Mouse (Mus musculus) neural tube, embryonic 10.5 days (tissue): ENCODE data around the gene 2310011J03Rik.
A peak's percentile ranks its signal among the peaks of the same experiment; 100 is the strongest.
"Not testable (repeated sequence)": the region's sequence is repeated elsewhere in the genome, so short reads cannot be mapped to it uniquely, and the experiment has no call there.

Experiments
- DNase-seq: peaks from one replicate; pipeline ENCODE4 v3.0.0-alpha.2; 2017; ENCODE audit warnings: low spot score; ENCODE audit errors: extremely low spot score

2310011J03Rik gene

DNA sequence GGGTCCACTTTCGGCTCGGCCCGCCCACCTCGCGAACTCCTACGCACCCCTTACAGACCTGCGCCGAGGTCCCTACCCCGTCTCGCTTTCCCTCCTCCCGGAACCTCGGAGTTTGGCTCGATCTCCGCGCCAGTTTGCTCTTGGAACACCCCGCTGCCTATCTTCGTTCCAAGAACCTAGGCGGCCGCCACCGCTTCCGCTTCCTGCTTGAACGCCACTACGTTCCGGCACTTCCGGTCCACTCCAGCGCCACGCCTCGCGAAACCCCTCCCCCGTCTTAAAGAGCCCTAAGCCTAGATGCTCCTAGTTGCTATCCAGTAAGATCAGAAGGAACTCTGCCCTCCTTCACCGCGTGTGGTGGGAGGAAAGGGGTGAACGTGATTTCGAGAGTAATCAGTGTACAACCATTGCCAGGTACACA is at the start of gene 2310011J03Rik:
TSS of gene 2310011J03Rik (minus strand) at position 198 of the 421 bp plus-strand sequence.
- DNase-seq = peak; percentile 88

DNA sequence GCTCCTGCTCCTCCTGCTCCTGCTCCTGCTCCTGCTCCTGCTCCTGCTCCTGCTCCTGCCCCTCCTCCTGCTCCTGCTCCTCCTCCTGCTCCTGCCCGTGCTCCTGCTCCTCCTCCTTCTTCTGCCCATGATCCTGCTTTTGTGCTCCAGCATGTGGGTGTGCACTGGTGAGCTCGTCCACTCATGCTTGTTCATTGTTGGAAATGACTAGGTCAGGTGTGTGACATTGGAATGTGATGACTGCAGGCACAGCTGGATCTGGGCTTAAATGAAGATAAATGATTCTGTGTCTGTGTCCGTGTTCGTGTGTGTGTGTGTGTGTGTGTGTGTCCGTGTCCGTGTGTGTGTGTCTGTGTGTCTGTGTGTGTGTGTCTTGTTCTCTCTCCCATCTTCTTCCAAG is 48.1 kb upstream of the 2310011J03Rik start:
- no peak for DNase-seq

DNA sequence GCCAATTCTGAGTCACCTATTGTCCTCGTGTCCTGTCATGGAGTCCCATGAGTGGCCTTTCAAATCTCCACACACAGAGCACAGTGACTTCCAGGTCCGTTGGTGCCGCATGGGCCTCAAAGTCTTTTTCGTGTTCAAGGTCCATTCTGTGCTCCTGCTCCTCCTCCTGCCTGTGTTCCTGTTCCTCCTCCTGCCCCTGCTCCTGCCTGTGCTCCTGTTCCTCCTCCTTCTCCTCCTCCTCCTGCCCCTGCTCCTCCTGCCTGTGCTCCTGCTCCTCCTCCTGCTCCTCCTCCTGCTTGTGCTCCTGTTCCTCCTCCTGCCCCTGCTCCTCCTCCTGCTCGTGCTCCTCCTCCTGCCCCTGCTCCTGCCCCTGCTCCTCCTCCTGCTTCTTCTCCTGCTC is 47.6 kb upstream of the 2310011J03Rik start:
- DNase-seq = no peak

DNA sequence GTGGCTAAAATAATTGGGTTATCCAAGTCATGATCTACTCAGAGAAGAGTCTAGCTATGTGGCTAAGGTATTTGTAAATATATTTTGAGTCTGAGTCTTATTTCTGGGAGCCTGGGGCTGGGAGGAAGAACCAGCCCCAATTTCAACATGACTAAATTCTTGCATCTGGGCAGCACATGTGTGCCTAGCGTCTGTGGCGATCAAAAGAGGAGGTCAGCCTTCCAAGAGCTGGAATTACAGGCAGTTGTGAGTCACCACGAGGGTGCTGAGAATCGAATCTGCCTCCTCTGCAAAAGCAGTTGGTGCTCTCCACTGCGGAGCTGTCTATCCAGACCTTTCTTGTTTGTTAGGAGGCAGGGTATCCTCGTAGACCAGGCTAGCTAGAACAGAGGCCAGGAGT is 45.4 kb upstream of the 2310011J03Rik start:
- no peak for DNase-seq

DNA sequence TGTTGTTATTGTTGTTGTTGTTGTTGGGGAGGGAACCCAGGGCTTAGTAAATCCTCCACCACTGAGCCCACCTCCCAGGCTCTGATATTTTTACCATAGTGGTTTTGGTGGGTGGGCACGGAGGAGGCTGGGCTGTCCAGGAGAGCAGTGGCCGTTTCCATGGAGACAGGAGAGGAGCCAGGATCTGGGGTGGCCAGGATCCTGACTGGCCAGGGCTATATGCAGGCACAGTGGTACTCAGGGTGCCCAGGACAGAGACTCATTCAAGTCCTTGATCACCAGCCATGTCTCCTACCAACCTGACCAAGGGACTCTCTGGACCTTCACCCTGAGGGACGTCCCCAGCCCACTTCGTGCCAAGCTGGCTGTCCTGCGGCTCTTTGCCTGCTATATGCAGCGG is 43.4 kb upstream of the 2310011J03Rik start:
- no peak for DNase-seq

DNA sequence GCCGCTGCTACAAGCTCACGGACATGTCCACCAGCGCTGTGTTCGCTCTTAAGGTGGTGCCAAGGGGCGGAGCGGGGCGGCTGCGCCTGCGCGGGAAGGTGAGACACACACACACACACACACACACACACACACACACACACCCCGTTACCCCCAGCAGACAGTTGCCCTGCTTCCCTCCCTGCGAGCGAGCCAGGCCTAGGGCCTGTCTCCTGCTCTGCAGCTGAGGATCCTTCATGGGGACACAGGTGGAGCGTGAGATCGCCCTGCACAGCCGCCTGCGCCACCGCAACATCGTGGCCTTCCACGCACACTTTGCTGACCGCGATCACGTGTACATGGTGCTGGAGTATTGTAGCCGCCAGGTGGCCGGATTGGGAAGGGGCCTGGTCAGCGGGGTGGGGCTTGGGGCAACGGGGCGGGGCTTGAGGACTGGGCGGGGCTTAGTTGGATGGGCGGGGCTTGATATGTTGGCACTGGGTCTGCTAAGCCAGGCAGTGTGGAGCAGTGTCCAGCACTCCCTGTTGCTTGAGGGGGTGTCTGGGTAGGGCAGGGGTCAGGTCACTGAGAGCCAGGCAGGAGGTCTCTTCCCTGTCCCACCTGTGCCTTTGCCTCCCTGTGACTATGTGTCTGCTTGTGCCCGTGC is 37.8 kb upstream of the 2310011J03Rik start:
- DNase-seq = no peak

DNA sequence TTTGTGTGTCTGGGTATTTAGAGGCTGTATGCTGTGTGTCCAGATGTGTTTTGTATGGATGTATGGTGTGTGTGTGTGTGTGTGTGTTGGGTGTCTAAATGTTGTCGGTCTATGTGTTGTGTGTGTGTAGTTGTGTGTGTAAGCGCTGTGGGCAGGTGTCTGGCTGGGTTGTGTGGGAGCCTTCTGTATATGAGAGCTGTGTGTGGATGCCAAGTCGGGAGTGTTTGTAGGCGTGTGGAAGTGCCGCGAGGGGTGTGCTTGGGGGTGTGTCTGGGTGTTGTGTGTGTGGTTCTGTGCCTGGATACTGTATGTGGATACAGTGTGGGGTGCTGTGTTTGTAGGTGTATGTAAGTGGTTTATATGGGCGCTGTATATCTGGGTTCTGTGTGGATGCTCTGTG is 37.0 kb upstream of the 2310011J03Rik start:
- DNase-seq = no peak

DNA sequence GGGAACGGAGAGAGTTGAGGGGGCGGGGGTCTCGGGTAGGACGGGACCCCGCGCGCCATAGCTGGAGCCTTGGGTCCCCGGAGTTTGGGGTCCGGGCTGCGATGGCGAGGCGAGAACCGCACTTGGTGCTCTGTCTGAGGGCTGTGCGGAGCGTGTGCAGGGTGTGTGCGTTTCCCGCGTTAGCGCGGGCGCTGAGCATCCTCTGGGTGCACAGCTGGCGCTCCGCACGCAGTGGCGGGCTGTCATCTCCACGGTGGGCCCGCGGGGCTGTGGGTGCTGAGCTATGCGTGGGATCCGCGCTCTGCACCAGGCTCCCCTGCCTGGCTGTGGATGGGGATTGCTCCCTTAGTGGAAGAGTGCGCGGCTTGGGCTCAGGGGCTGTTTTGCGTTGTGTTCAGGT is 36.4 kb upstream of the 2310011J03Rik start:
- DNase-seq = no peak

DNA sequence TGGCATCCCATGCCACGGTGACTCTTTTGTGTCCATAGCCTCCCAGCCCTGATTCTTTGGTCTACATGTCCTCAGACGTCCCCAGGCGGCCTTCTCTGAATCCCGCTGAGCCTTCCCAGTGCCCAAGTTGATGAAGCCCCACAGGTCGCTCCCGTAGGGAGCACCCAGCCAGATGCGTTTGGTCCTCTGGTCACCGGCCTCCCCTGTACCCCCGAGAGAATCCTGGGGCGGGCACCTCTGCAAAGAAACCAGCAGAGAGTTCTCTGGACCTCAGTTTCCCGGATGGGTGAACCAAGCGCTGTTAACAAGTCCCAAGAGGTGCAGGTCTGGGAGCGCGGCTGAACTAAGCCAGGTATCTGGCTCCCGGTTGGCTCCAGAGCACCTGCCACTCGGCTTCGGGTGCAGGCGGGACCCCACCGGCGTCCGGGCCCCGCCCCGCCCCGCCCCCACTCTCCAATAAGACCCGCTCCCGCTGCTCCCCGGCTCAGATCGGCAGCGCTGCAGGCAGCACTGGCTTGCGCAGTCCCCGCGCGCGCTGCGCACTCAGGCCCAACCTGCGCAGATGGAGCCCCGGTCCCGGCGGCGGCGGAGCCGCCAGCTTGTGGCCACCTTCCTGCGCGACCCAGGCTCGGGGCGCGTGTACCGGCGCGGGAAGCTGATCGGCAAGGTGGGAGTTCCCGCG is 35.8 kb upstream of the 2310011J03Rik start, which contains the start of gene Plk5:
TSS of gene Plk5 (plus strand) at position 459 of the 682 bp plus-strand sequence.
- no peak for DNase-seq

DNA sequence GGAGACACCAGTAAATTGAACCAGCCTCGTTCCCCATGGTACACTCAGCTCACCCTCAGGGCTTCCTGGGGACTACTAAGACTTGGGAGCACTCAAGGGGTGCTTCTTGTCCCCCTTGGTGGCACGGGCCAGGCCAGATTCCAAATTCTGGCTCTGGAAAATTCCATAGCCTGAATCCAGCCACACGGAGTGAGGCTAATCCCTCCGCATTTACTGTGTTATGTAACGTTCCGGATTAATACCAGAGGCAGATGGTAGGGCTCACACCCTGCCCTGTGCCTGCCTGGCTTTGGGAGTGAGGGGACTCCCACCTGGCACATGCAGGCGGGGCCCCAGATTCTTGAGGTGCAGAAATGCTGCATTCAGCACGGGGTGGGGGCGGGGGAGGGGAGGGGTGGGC is 35.1 kb upstream of the 2310011J03Rik start:
- DNase-seq = no peak

DNA sequence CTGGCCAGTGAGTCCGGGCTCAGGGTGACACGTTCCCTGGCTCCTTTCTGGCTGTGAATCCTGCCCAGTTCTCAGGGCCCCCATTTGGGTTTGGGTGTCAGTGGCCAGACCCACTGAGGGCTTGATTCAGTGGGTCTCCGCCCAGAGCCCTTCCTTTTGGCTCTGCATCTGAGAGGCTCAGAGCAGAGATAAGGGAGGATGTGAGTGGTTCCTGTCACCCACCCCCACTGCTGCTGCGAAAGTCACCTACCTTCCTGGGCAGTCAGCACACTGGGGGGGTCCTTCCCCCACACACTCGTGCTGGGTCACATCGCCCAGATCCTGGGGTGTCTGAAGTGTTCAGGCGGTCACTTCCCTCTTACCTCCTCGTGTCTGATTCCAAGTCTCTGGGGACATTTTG is 32.4 kb upstream of the 2310011J03Rik start:
- DNase-seq = no peak

DNA sequence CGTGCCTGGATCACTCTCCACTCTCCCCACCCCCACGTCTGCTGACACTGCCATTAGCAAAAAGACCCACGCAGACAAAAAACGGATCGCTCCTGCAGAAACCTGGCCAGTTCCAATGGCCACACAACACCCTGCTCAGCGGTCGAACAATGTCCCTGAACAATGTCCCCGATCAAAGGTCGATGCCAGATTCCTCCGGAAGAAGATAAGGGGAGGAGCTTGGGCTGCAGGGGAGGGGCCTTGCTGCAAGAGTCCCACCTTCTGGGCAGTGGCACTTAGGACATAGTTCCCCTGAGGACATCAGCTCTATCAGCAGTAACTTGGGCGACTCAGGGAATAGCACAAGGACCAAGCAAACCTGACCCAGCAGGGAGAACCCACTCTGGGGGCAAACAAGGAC is 31.6 kb upstream of the 2310011J03Rik start:
- no peak for DNase-seq

DNA sequence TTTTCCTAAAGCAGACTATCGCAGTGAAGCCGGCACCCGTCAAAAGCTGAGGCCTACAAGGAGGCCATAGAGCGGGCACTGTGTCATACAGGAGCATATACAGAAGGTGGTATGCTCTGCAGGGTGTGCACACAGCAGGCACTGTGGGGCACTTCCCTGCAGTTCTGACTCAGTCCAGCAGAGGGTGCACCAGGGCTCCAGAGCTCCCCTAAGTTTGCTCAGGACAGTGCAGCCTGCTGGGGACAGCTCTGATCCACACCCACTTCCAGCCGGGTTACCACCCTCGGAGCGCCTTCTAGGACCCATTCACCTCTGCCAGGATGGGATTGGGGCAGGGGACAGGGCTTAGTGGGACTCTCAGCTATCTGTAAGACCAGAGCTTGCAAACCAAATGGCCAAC is 30.0 kb upstream of the 2310011J03Rik start:
- peak; percentile 92 for DNase-seq

DNA sequence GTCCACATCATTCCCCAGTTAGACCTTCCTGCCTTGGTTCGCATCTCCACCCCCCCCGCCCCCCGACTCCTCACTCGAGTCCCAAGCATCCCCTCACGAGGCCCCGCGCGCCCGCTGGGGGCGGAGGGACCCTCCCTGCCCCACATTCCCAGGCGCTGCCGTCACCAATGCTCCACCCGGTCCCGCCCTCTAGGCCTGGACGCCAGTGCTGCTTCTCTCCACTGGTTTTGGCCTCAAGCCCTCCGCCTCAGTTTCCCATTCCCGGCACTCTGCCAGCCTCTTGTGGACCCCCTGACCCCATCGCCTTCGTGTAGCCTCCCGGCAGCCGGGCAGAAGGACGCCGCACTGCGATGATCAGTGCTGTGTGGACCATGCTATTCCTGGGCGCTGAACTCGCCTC is 28.6 kb upstream of the 2310011J03Rik start:
- DNase-seq = no peak

DNA sequence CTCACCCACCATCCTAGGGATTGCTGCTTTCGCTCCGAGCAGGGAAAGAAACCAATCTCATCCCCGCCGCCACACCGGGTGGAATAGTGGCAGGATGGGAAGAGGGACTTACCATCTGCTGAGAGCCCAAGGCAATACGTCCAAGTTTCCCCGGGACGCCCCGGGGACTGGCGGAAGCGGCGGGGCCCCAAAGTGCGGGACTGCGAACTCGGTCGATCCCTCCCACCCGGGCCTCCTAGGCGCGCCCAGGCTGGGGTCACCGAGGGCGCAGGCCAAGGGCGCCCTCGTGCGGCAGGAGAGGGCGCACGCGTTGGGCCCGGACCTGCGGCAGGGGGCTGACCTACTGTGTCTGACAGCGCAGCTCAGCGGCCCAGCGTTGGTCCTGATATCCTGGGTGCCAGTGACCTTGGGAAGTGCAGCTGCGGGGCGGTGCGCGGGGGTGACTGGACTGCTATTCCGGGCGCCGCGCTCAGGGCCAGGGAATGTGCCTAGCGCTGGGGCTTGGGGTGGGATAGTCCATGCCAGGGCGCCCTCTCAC is 28.0 kb upstream of the 2310011J03Rik start, which contains the start of gene Adamtsl5:
TSS of gene Adamtsl5 (minus strand) at position 169 of the 538 bp plus-strand sequence.
- DNase-seq = peak; percentile 74

DNA sequence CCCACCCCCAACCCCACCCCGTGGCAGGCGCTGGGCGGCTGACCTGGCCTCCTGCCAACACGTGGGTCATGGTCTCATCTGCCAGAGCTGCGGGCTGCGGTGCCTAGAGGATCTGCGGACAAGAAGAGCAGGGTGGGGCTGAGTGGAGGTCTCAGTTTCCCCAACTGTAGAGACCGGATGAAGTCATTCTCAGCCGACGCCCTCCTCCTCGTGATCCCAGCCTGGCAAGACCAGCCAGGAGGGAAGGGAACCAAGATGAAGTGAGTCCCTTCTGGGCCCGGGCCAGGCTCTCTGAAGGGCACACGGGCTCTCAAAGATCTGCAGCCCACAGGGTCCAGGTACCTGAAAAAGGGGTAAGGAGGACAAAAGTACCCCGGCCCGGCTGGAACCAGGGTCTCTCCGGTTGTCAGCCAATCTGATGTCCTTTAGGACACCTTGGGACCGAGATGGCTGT is 27.2 kb upstream of the 2310011J03Rik start:
- DNase-seq = no peak

DNA sequence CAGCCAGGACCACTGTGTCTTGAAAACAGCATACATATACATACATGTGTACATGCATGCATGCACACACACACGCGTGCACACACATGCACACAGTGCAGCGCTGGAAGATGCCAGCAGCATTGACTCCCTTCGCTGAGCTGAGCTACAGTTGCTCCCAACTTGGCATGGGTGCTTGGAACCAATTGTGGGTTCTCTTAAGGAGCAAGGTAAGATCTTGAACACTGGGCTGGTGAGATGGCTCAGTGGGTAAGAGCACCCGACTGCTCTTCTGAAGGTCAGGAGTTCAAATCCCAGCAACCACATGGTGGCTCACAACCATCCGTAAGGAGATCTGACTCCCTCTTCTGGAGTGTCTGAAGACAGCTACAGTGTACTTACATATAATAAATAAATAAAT is 25.6 kb upstream of the 2310011J03Rik start:
- DNase-seq = not testable (repeated sequence)

DNA sequence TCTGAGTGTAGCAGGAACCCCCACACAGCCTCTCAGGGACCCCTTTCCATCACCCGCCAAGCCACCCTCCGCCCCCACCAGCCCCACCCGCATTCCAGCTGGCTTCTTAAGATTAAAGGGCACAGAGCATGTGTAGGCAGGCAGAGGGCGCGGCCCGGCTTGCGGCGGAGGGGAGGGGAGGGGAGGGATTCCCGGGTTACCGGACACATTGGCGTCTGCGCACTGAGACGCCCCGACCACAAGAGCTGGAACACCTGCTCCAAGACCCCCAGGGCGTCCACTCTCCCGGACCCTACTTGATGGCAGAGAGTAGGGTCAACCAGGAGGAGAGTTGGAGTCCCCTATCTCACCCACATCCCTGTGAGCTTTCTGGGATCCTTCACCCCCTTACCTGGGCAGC is 24.8 kb upstream of the 2310011J03Rik start:
- DNase-seq = no peak

DNA sequence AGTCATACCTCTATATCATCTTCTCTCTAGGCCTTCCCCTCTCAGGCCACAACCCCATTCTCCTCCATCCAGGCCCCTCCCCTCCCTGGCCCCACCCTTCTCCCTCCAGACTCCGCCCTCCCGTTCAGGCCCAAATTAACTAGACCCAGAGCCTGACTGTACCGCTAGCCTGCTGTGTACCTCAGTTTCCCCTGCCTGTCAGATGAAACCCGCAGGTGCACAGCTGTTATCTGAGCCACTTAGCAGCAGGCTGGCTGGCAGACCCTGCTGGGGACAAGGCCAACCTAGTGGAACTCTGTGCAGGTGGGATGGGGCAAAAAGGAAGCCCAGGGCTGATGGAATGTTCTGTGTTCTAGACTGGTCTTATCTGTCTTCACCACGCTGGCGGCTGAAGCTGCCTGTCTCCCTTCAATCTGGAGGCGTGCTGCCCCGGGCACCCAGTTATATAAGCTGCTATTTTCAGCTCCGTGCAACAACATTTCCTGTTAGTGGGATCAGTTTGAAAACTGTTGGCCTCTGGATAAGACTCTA is 23.9 kb upstream of the 2310011J03Rik start:
- DNase-seq = no peak

DNA sequence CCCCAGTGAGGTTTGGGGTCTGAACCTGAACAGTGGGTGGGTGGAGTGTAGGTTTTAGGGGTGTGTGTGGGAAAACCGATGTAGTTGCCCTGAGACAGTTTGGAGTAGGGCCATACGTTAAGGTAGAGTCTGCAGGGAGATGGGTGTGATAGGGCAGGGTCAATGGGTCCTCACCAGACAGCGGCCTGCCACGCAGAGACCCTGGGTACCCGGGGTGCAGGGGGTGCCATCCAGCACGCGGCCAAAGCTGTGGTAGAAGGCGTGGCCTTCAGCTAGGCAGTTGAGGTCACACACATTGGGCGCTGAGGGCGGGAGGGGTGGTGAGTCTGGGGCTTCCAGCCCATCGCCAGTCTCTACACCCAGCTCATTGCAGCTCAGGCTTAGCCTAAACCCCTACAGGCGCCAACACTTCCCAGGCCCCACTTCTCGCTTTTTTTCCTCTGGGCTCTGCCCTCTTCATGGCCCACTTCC is 23.1 kb upstream of the 2310011J03Rik start:
- DNase-seq = no peak

DNA sequence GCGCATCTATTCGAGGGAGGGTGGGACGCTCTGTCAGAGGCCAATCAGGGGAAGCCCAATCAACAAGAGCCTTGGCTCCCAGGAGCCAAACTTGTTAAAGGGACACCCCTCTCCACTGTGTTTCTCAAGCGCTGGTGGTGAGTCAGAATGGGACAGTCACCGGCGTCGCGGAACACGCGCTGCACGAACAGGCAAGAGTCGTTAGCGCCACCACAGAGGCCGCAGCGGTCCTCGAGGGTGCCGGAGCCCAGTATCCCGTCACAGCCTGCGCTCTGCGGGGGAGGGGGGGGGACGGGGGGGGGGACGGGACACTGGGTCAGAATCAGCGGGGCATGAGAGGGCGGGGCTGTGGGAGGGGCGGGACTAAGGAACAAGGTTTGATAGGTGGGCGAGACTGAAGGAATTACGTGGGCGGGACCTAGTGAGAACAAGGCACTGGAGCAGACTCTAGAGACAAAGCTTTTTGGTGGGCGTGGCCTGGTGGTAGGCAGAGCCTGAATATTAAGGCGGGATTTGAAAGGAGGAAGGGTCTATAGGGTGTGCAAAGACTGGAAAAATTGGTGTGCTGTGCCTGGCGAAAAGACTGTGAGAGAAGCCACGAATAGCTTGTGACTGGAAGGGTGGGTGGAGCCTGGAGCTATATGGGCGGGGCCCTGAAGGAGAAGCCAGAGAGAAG is 22.6 kb upstream of the 2310011J03Rik start:
- peak; percentile 66 for DNase-seq

DNA sequence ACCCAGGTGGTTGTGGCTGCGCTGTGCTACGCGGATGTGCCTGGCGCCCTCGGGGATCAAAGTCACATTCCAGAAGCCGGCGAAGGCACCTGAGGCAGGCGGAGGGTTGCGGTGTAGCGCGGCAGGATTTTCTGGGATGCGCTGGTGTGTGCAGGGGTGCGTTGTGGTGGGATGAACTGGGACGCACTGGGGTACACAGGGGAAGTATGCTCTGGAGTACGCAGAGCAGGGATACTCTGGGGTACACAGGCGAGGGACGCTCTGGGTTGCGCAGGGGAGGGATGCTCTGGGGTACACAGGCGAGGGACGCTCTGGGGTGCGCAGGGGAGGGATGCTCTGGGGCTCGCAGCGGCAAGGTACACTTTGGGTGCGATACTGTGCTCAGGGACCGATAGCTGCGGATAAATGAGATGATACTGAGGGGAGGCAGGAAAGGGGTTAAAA is 22.0 kb upstream of the 2310011J03Rik start:
- no peak for DNase-seq
